Mouse (Mus musculus): ENCODE measurements around the gene Cep350.

- no peak for TF ChIP-seq EP300 (optimal IDR thresholded peaks at IDR 0.05)
- no peak for TF ChIP-seq CTCF (IDR thresholded peaks at IDR 0.05; ENCODE audit: low read depth)
These were observed 38.4 kb downstream of the Cep350 start for GRCm38 (mm10) chr1:155934702-155935101.
